Mouse (Mus musculus) duodenum, adult 2 months (tissue): ENCODE results near the gene Slfn2. TPM values are rescaled to one million over a fixed set of nuclear protein-coding genes. Genes with fewer than 3 reads are reported as not detected.

ENCODE experiments used
- polyA plus RNA-seq: library from polyadenylated mRNA; depleted of rRNA; stranded (reverse); fragments of >200 nt; gene quantifications from 2 replicates; pipeline ENCODE4 v1.2.3, GENCODE M21; 2012; ENCODE audit warnings: low replicate concordance; rRNA removed

Gene Slfn2
- 0.86 and 5.1 TPM in 2 replicates for polyA plus RNA-seq

GRCm38 (mm10) chr11:83064946-83065345 lies at the start of gene Slfn2:
TSS of gene Slfn2 (plus strand) at chr11:83065112.

GRCm38 (mm10) chr11:83020621-83021020 lies 44.3 kb upstream of the Slfn2 start, which contains the start of gene Slfn8:
TSS of gene Slfn8 (minus strand) at chr11:83020810.

GRCm38 (mm10) chr11:83116597-83117227 lies 51.8 kb downstream of the Slfn2 start, which contains the start of gene Slfn1:
TSS of gene Slfn1 (plus strand) at chr11:83116849.

Other genes with a start within 250 kb of the Slfn2 start
- 6.1 and 8.2 TPM in 2 replicates for gene Rffl, start 193.9 kb upstream of the Slfn2 start, polyA plus RNA-seq
- 5.7 and 8.1 TPM in 2 replicates for gene Rad51d, start 174.5 kb upstream of the Slfn2 start, polyA plus RNA-seq
- 0.11 and 0.18 TPM in 2 replicates for gene Fndc8, start 173.0 kb upstream of the Slfn2 start, polyA plus RNA-seq
- 22.9 and 23.1 TPM in 2 replicates for gene Nle1, start 156.7 kb upstream of the Slfn2 start, polyA plus RNA-seq
- gene Unc45b, start 154.6 kb upstream of the Slfn2 start, polyA plus RNA-seq = 0.25 and 0.63 TPM in 2 replicates
- 0.28 and 0.30 TPM in 2 replicates for gene Slfn5, start 113.8 kb upstream of the Slfn2 start, polyA plus RNA-seq
- gene Slfn9, start 73.3 kb upstream of the Slfn2 start, polyA plus RNA-seq = 0.26 and 0.35 TPM in 2 replicates
- 0.18 and 0.36 TPM in 2 replicates for gene Slfn8, start 44.3 kb upstream of the Slfn2 start, polyA plus RNA-seq
- gene Slfn1, start 51.7 kb downstream of the Slfn2 start, polyA plus RNA-seq = 0.06 and 0.34 TPM in 2 replicates
- 0.32 and 0.36 TPM in 2 replicates for gene Slfn4, start 110.1 kb downstream of the Slfn2 start, polyA plus RNA-seq
- gene Slfn3, start 126.2 kb downstream of the Slfn2 start, polyA plus RNA-seq = 0.11 TPM in 1 of 2 replicates, not detected in the other
- not detected in 2 replicates for gene Slfn14, start 221.6 kb downstream of the Slfn2 start, polyA plus RNA-seq
- 14.4 and 18.1 TPM in 2 replicates for gene Ap2b1, start 233.9 kb downstream of the Slfn2 start, polyA plus RNA-seq
- 3.7 and 6.7 TPM in 2 replicates for gene Pex12, start 237.5 kb downstream of the Slfn2 start, polyA plus RNA-seq